Mouse (Mus musculus): ENCODE data around the gene Gm20388.

Gene Gm20388

GRCm38 (mm10) chr8:122167204-122167860 lies 2256.7 kb downstream of the Gm20388 start:
- DNase-seq (ENCODE audit: low spot score in 2 of 2), result no peak

DNA sequence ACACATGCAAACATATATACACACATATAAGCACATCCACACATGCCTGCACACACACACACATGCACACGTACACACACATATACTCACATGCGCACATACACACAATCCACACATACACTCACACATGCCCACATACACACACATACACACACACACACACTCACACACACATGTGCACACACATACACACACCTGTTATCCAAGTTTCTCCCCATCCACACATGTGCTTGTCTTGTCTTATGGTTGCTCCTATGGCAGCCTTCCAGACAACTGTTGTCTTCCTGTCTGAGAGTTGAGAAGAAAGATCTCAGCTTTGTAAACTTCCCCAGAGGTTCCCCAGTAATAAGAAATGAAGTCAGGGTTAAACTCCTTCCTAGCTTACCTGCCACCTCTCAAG lies 2258.8 kb downstream of the Gm20388 start:
- DNase-seq (ENCODE audit: low spot score in 2 of 2), result no peak

GRCm38 (mm10) chr8:122171823-122172222 lies 2261.2 kb downstream of the Gm20388 start:
- DNase-seq (ENCODE audit: low spot score in 2 of 2), result no peak

DNA sequence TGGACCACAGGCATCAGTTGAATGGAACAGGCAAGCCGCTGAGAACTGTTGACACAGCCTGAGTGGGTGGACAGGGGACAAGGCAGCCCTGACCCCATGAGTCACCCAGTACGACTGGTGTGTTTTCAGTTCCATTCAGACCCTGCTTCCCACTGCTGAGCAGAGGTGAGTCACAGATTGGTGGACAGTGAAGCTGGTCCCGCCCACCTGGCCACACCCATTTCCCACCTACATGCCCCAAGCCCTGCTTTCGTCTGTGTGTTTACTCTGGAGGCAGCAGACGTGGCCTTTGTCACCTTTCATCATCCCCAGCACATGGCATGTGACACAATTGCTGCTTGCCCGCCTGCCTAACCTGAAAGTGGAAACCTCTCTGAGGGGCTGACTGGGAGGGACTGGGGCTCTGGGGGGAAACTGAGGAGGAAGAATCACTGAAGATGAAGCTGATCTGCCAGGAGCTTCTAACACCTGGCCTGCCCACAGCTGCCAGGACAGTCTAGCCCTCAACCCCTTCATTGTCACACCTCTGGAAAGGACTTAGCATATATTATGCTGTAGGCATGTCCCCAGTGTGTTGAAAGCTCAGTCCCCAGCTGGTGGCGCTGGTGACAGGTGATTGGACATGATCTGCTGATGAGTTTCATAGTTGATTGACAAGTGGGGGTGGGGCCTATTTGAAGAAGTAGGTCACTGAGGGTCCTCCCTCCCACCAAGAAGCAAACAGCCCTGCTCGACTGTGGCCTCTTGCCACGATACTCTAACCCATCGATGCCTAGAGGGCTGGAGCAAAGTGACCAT lies 2263.7 kb downstream of the Gm20388 start:
- DNase-seq (ENCODE audit: low spot score in 2 of 2), result no peak

- no peak for DNase-seq (ENCODE audit: low spot score in 2 of 2)
Observed at GRCm38 (mm10) chr8:122178392-122178890, 2267.8 kb downstream of the Gm20388 start.

GRCm38 (mm10) chr8:122179354-122179753 lies 2268.7 kb downstream of the Gm20388 start:
- DNase-seq (ENCODE audit: low spot score in 2 of 2), result no peak

DNA sequence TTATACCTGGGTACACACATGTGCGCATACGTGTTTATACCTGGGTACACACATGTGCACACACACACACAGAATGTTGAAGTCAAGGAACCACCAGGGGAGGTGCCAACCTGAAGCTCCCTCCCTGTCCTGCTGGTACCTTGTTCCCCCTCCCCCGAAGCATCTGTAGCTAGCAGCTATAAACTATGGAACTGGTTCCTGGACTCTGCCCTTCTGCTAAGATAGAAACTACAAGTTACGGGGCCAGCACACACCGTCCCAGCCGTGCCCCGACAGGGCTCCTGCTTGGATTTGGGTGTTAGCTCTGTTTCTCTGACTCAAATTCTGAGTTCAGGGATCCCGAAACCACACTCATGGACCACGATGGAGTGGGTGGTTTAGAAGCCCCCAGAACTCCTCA lies 2269.5 kb downstream of the Gm20388 start:
- no peak for DNase-seq (ENCODE audit: low spot score in 2 of 2)

- DNase-seq (ENCODE audit: low spot score in 2 of 2), result no peak
Observed at GRCm38 (mm10) chr8:122181414-122181813, 2270.8 kb downstream of the Gm20388 start.

DNA sequence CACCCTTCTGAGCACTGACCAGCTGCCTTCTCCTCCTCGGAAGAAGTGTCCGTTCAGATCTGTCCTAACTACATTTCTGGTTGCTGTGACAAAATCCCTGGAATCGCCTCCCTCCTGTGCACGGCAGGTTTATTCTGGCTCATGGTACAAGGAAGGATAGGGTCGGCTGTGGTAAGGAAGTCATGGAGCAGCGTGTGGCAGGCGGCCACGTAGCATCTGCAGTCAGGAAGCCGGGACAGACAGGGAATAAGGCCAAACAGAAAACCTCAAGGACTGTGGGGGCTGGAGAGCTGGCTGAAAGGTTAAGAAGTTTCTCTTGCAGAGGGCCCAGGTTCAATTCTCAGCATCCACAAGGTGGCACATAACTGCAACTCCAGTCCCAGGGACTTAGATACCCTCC lies 2271.3 kb downstream of the Gm20388 start:
- DNase-seq (ENCODE audit: low spot score in 2 of 2), result no peak

GRCm38 (mm10) chr8:122186363-122186974 lies 2275.8 kb downstream of the Gm20388 start:
- DNase-seq (ENCODE audit: low spot score in 2 of 2), result no peak

DNA sequence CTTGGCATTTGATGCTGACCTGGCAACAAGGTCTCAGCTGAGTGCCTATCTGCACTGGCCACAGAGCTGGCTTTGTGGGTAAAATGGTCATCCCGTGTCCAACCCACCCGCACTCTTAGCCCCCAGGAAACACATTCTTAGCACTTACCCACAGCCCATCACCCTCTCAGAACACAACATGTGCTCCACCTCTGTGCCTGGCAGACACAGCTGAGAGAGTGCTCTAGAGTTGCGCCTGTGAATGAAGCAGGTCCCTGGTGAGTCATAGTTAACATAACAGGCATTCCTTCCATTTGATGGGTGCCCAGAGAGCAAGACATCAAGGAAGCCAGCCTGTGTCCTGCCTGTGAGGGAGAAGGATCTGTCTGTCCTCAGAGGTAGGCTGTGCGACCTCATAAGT lies 2276.6 kb downstream of the Gm20388 start:
- no peak for DNase-seq (ENCODE audit: low spot score in 2 of 2)

- no peak for DNase-seq (ENCODE audit: low spot score in 2 of 2)
Observed at GRCm38 (mm10) chr8:122190349-122191053, 2279.9 kb downstream of the Gm20388 start.

DNA sequence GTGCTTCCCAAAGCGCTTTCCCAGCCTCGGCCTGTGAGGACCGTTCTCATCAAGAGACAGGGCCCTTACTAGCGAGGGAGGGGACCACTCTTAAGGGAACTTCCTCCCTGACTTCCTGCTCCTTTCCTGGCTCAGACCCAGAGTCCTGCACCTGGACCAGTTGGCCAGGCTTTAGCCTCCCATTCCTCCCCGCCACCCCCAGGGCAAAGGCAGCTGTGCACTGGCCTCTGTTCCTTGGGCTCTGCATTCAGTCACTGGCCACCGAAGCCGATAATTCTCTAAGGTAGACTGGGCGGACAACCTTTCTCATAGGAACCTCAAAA lies 2280.4 kb downstream of the Gm20388 start:
- DNase-seq (ENCODE audit: low spot score in 2 of 2), result no peak

- no peak for DNase-seq (ENCODE audit: low spot score in 2 of 2)
Observed at GRCm38 (mm10) chr8:122192771-122193170, 2282.1 kb downstream of the Gm20388 start.

- no peak for DNase-seq (ENCODE audit: low spot score in 2 of 2)
Observed at GRCm38 (mm10) chr8:122193521-122193920, 2282.9 kb downstream of the Gm20388 start.

DNA sequence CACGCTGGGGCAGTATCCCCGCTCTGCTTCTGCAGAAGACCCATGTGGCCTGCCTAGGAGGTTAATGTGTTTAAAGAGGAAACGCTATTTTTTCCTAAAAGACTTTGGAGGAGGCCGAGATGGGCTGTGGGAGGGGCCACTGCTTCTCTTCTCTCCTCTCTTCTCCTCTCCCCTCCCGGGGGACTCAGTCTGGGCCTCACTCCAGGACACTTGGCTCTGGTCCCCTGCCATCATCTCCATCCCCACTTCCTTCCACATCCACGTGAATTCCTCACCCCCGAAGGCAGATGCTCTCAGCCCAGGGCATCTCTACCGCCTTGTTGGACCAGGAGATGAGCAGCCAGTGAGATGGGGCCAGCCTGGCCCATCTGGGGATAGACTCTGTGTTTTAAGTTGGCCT lies 2283.8 kb downstream of the Gm20388 start:
- no peak for DNase-seq (ENCODE audit: low spot score in 2 of 2)

- DNase-seq (ENCODE audit: low spot score in 2 of 2), result no peak
Observed at GRCm38 (mm10) chr8:122197342-122197741, 2286.7 kb downstream of the Gm20388 start.

DNA sequence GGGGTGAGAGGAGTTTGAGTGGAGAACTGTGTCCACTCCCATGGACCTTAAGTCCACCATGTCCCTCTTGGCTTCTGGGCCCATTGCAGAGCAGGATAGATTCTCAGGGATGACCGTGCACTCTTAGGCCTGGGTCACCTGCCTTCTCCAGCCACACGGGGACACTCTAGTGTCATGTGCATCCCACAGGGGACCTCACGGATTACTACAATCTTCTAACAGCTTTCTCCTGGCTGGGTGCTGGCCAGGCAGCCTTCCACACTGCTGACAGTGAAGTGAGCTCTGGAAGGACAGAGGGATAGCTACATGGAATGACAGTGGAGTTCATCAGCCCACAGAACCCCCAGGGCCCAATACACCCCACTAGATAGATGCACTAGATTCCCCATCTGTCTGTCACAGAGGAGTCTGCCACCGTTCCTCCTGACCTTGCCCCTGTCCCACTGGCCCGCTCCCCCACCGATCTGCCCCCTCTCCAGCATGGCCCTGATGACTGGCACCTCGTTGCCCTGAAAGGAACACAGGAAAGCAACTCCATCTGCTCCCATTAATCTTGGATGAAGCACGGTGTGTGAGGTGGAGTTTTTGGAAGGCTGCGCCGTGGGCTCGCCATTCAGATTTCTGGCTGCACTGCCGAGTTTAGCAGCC lies 2287.9 kb downstream of the Gm20388 start:
- DNase-seq (ENCODE audit: low spot score in 2 of 2), result no peak

DNA sequence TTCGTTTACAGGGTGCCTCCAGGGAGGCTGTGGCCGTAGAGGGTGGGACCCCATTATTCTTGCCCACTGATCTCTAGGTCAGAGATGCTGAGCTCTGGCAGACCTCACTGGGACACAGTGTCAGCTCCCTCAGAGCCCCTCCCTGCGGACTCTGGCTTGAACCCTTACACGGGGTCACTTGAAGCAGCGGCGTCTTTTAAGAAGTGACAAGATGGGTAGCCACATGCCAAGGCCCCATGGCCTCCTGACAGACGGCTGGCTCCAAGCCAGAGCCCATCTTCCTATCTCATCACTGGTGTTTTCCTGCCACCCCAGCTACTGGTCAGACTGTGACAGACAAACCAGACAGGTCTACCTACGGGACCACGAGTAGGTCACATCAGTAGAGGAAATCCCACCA lies 2288.6 kb downstream of the Gm20388 start:
- DNase-seq (ENCODE audit: low spot score in 2 of 2), result no peak

GRCm38 (mm10) chr8:122199841-122200240 lies 2289.2 kb downstream of the Gm20388 start:
- no peak for DNase-seq (ENCODE audit: low spot score in 2 of 2)

DNA sequence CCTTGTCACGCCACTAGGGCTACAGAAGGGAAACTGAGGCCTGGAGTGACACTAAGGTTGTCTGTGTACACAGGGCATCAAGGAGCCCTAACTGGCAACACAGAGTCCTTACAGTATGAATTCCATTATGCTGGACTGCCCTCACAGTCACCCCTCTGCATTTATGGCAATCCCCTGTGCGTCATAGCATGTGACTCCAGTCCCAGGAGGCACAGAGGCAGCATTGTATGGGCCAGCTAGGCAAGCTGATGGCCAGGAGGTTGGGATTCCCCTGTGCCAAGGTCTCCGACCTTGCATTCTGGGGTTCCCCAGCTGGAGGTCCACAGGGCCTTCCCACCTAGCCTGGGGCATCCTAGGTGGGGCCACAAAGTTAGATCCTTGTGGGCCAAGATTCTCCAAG lies 2300.9 kb downstream of the Gm20388 start:
- DNase-seq (ENCODE audit: low spot score in 2 of 2), result no peak

DNA sequence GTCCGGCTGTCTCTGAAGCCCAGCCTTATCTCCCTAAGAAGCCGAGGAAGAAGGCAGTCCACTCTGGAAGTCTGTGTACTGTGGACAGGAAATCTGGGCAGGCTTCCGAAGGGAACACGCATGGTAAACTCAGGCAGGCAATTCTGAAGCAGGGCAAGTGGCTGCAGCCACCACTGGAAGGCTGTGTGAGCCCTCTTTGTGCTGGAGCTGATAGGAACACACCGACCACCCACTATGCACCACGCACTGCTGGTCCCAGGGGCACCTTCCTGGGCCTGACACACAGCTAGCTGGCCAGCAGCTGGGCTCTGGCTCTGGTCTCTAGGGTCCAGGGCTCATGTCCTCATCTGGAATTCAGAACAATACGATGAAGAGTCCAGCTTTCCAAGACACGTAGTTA lies 2305.0 kb downstream of the Gm20388 start:
- no peak for DNase-seq (ENCODE audit: low spot score in 2 of 2)
